Mouse (Mus musculus) small intestine, adult 2 months (tissue): ENCODE data around the gene Nhlrc4.

Experiments
- CTCF ChIP-seq: fragments of 200-500 bp; IDR thresholded peaks from 2 replicates; pipeline ENCODE4 v1.5.1; 2012; ENCODE audit warnings: low read depth, mild to moderate bottlenecking, control low read depth, inconsistent platforms, low read length, moderate library complexity, mixed read lengths; ENCODE audit not compliant: insufficient replicate concordance, insufficient read length; ENCODE audit errors: extremely low read depth
- POLR2A ChIP-seq: fragments of 200-500 bp; IDR thresholded peaks from 2 replicates; pipeline ENCODE4 v1.6.1; 2012; ENCODE audit warnings: low read depth, mild to moderate bottlenecking, control low read depth, inconsistent platforms, low read length, moderate library complexity

GRCm38 (mm10) chr17:25914295-25914694 is 30.5 kb downstream of the Nhlrc4 start:
- no peak for TF ChIP-seq POLR2A
- no peak for TF ChIP-seq CTCF
